15 mouse cellular contexts compared by ENCODE assay signal in genomic region chr1:182399908-182400307, GRCm38 (mm10).
"Had no signal": no experiment of that assay in that cellular context is flagged by ENCODE, and none has a peak within 500 bp of the region (broad histone marks: within the 10 kb centered on the region; RNA-seq: fewer than 3 reads in every experiment).

No protein-coding gene starts in this region.

- H3K36me3 ChIP-seq: limb, embryonic 12.5 days; limb, embryonic 15.5 days had no signal

- H3K9me3 ChIP-seq: limb, embryonic 12.5 days; limb, embryonic 15.5 days had no signal

- H3K27ac ChIP-seq: limb, embryonic 12.5 days; liver, embryonic 14.5 days had no signal

- H3K4me2 ChIP-seq: limb, embryonic 12.5 days; limb, embryonic 15.5 days; liver, embryonic 11.5 days; midbrain, embryonic 11.5 days had no signal

- ATAC-seq: hindbrain, embryonic 16.5 days; liver, postnatal 0 days had no signal

- H3K4me3 ChIP-seq: limb, embryonic 12.5 days; limb, embryonic 15.5 days had no signal

- H3K27me3 ChIP-seq: limb, embryonic 12.5 days; limb, embryonic 15.5 days had no signal

- H3K9ac ChIP-seq: limb, embryonic 12.5 days; limb, embryonic 15.5 days; liver, embryonic 14.5 days; liver, postnatal 0 days had no signal

- DNase-seq: kidney, adult 18-20 months; kidney, adult 9 months; kidney, postnatal 14 days; kidney, postnatal 4 days; left cerebral cortex, postnatal 4 days; liver, postnatal 0 days; lung, postnatal 4 days; midbrain, embryonic 14.5 days; thymus, postnatal 25 days had no signal
